Mouse (Mus musculus) neural tube, embryonic 15.5 days (tissue): Measurements from ENCODE around the gene Polr2i. TPM values are rescaled to one million over a fixed set of nuclear protein-coding genes. Genes with fewer than 3 reads are reported as not detected.
A peak's percentile ranks its signal among the peaks of the same experiment; 100 is the strongest.

ENCODE experiments used
- ATAC-seq: fragments of 200-750 bp; cut with Nextera tagmentation; 2 replicates; pipeline ENCODE4 v1.8.0; 2017; ENCODE audit warnings: mild to moderate bottlenecking, moderate TSS enrichment, moderate library complexity; ENCODE audit not compliant: low FRiP score
- H3K27ac ChIP-seq: fragments of 300-500 bp; sonication (generic); replicated peaks from 2 replicates; pipeline ENCODE4 v1.5.1; 2015; ENCODE audit warnings: mild to moderate bottlenecking, inconsistent platforms
- H3K27me3 ChIP-seq: fragments of 300-500 bp; sonication (generic); replicated peaks from 2 replicates; pipeline ENCODE4 v1.6.1; 2015; ENCODE audit warnings: inconsistent platforms
- H3K36me3 ChIP-seq: fragments of 300-500 bp; sonication (generic); 2 replicates; pipeline ENCODE4 v1.6.1; 2015; ENCODE audit warnings: inconsistent platforms
- H3K4me1 ChIP-seq: fragments of 300-500 bp; sonication (generic); 2 replicates; pipeline ENCODE4 v1.6.1; 2015; ENCODE audit warnings: inconsistent platforms
- H3K4me2 ChIP-seq: fragments of 300-500 bp; sonication (generic); 2 replicates; pipeline ENCODE4 v1.6.1; 2015; ENCODE audit warnings: inconsistent platforms, mild to moderate bottlenecking, moderate library complexity
- H3K4me3 ChIP-seq: fragments of 300-500 bp; sonication (generic); replicated peaks from 2 replicates; pipeline ENCODE4 v1.5.1; 2015; ENCODE audit warnings: mild to moderate bottlenecking, inconsistent platforms
- H3K9ac ChIP-seq: fragments of 300-500 bp; sonication (generic); replicated peaks from 2 replicates; pipeline ENCODE4 v1.6.1; 2015; ENCODE audit warnings: mild to moderate bottlenecking, inconsistent platforms
- H3K9me3 ChIP-seq: fragments of 300-500 bp; sonication (generic); replicated peaks from 2 replicates; pipeline ENCODE4 v1.6.1; 2016; ENCODE audit warnings: inconsistent platforms
- WGBS: fragments of 180-500 bp; shearing (Covaris S2); methylation state at CpG from one replicate; pipeline ENCODE4 v1.1.7; 2015; ENCODE audit warnings: mixed read lengths; 5-methylcytosine and 5-hydroxymethylcytosine counted together
- polyA plus RNA-seq: library from polyadenylated mRNA; unstranded; fragments of >200 nt; fragmentation: Nextera tagmentation; extraction: Ambion mirVana; gene quantifications from 2 replicates; pipeline ENCODE4 v1.2.1, GENCODE M21; 2015

Polr2i gene
- polyA plus RNA-seq, 1 experiment from 2014 or later: 194 TPM

- Histone ChIP-seq H3K27me3 (no peaks in the 10 kb centered on the region), H3K4me2 (no peak overlapping the region), H3K4me1 (peaks cover 16% of the 10 kb centered on the region), H3K9me3 (no peaks in the 10 kb centered on the region), H3K4me3 (0 out of 2 replicates have a peak overlapping the region, but pooled peaks have one; percentile 75), H3K27ac (no peak overlapping the region), H3K36me3 (no peaks in the 10 kb centered on the region), H3K9ac (no peak overlapping the region)
- 52% methylated on average over 2 of the region's 2 CpGs for WGBS
- no peak for ATAC-seq
Measured at GRCm38 (mm10) chr7:30278911-30279310, 47.2 kb downstream of the Polr2i start.

DNA sequence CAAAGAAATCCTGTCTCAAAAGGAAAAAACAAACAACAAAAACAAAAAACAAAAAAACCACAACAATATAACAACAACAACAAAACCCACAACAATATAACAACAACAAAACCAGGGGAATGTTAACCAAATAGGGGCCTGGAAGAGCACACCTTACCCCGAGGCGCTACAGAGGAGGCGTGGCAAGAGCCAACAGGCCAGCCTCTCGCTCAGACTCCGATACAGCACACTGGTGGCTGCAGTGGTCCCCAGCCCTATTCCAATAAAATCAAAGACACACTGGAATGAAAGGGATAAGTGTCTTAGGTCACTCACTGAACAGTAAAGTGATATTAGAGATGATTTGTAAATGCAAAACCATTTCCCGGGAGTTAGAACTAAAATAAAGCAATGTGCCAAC, 47.8 kb downstream of the Polr2i start:
- Histone ChIP-seq H3K4me3 (peak overlapping the region; percentile 75), H3K9ac (peak overlapping the region; percentile 53; the same call in 1 of the 2 replicates), H3K9me3 (no peaks in the 10 kb centered on the region), H3K27ac (no peak overlapping the region; the same call in 1 of the 2 replicates), H3K36me3 (no peaks in the 10 kb centered on the region), H3K27me3 (no peaks in the 10 kb centered on the region), H3K4me1 (peaks cover 16% of the 10 kb centered on the region), H3K4me2 (peak overlapping the region; percentile 98)
- WGBS: 0% methylated on average over 6 of the region's 6 CpGs
- ATAC-seq: no peak

DNA sequence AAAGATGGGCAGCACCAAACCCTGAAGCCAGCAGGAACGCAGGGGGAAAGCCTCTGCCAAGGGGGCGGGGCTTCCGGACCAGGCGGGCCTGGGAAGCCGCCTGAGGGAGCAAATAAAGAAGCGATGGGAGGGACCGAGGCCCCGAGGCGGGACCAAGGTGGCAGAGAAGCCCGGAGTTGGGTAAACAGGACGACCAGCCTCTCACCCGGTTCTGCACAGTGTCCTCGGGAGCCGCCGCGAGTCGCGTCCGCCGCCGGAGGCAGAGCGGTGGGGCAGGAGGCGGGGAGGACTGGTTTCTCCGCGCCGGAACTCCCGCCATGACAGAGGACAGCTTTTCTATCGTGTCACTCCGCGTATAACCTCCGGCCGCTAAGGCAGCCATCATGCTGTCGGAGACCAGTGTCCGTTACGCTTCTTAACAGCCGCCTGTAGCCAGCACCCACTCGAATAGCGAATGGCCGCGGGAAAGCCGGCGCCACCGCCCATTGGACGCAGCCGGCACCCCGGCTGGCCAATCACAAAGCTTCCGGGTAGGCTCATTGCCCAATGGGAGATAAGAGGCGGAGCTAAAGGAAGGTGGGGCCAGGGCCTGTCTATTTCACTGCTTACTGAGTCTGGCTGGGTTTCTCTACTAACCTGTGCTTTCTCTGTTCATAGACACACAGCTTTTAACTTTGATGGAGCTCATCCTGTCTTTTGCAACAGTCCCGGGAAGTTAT, 48.4 kb downstream of the Polr2i start, which contains the start of the genes Thap8 and Wdr62:
Gene Thap8, plus strand, starts transcription at position 144 of the 719 bp plus-strand sequence.
Gene Wdr62, minus strand, starts transcription at position 469 of the 719 bp plus-strand sequence.
- under 1% methylated on average over 48 of the region's 49 CpGs for WGBS
- H3K4me3 ChIP-seq: peak within 1 kb of the TSS; percentile 75
- ATAC-seq: peak; percentile 96
- H3K9ac ChIP-seq: peak within 1 kb of the TSS; percentile 68
- no peaks in the 10 kb centered on the region for H3K27me3 ChIP-seq
- peaks cover 16% of the 10 kb centered on the region for H3K4me1 ChIP-seq
- peak within 1 kb of the TSS; percentile 97 for H3K27ac ChIP-seq
- H3K36me3 ChIP-seq: no peaks in the 10 kb centered on the region
- H3K4me2 ChIP-seq: peak within 1 kb of the TSS; percentile 98
- H3K9me3 ChIP-seq: no peaks in the 10 kb centered on the region

DNA sequence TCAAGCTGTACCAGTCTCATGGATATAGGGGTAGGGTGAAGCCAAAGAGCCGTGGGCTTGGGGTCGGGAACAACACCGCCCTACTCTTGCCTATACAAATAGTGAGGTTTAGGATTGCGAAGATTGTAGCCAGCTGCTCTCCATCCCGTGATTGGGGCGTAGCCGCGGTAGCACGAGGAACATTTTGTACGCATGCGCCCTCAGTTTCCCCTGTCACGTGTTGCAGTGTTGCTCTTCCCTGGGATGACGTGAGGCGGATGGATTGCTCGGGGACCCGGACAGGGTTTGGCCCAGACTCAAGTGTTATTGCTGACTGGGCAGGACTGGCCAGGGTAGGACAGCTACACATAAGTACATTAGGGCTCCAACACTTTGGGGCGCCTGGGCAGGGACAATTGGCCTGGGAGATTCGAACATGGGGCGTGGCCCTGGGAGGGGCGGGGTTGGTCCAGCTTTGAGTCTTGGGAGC, 49.0 kb downstream of the Polr2i start:
- peak; percentile 90 for ATAC-seq
- no peaks in the 10 kb centered on the region for H3K9me3 ChIP-seq

DNA sequence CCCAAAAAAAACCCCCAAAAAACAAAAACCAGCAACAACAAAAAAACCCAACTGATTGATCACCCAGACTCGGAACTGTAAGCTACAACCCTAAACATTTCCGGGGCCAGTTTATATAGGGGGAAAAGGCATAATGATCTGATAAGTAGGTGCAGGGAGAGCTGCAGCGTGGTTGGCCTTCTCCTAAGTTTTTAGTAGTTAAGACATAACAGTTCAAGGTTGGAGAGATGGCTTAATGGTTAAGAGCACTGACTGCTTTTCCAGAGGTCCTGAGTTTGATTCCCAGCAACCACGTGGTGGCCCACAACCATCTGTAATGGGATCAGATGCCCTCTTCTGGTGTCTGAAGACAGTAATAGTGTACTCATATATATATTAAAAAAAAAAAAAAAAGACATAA, 49.8 kb downstream of the Polr2i start:
- no peak for ATAC-seq
- H3K4me2 ChIP-seq: peak overlapping the region; percentile 98
- no peaks in the 10 kb centered on the region for H3K36me3 ChIP-seq
- H3K4me3 ChIP-seq: 0 out of 2 replicates have a peak overlapping the region, but pooled peaks have one; percentile 75
- no peaks in the 10 kb centered on the region for H3K9me3 ChIP-seq
- no peaks in the 10 kb centered on the region for H3K27me3 ChIP-seq
- H3K4me1 ChIP-seq: peaks cover 16% of the 10 kb centered on the region
- H3K9ac ChIP-seq: no peak overlapping the region
- peak overlapping the region; percentile 97 for H3K27ac ChIP-seq
- WGBS: 82% methylated on average over 4 of the region's 4 CpGs

More for the DNA sequence above, 49.0 kb downstream of the Polr2i start:
- H3K4me3 ChIP-seq: peak overlapping the region; percentile 75
- H3K9ac ChIP-seq: peak overlapping the region; percentile 68
- peaks cover 16% of the 10 kb centered on the region for H3K4me1 ChIP-seq
- peak overlapping the region; percentile 97 for H3K27ac ChIP-seq
- no peaks in the 10 kb centered on the region for H3K27me3 ChIP-seq
- no peaks in the 10 kb centered on the region for H3K36me3 ChIP-seq
- WGBS: under 1% methylated on average over 20 of the region's 20 CpGs
- H3K4me2 ChIP-seq: peak overlapping the region; percentile 98

GRCm38 (mm10) chr7:30282740-30283139, 51.0 kb downstream of the Polr2i start:
- Histone ChIP-seq H3K36me3 (no peaks in the 10 kb centered on the region), H3K27me3 (no peaks in the 10 kb centered on the region), H3K4me1 (peaks cover 16% of the 10 kb centered on the region), H3K4me2 (no peak overlapping the region), H3K9ac (no peak overlapping the region), H3K27ac (no peak overlapping the region), H3K9me3 (no peaks in the 10 kb centered on the region), H3K4me3 (no peak overlapping the region)
- 87% methylated on average over 7 of the region's 7 CpGs for WGBS
- ATAC-seq: no peak

Other genes with a start within 250 kb of the Polr2i start
- 5.1 and 6.9 TPM in 2 replicates for gene Zfp568, start 248.0 kb upstream of the Polr2i start, polyA plus RNA-seq
- 8.4 and 11.2 TPM in 2 replicates for gene Zfp14, start 180.6 kb upstream of the Polr2i start, polyA plus RNA-seq
- 10.6 and 10.9 TPM in 2 replicates for gene Zfp82, start 159.0 kb upstream of the Polr2i start, polyA plus RNA-seq
- 1.3 and 1.9 TPM in 2 replicates for gene Gm26920, start 141.5 kb upstream of the Polr2i start, polyA plus RNA-seq
- gene Zfp566, start 141.4 kb upstream of the Polr2i start, polyA plus RNA-seq: 13.2 and 15.6 TPM in 2 replicates
- 78.0 and 82.0 TPM in 2 replicates for gene Zfp260, start 137.2 kb upstream of the Polr2i start, polyA plus RNA-seq
- gene Zfp382, start 110.0 kb upstream of the Polr2i start, polyA plus RNA-seq: 20.4 and 20.9 TPM in 2 replicates
- gene Zfp146, start 62.2 kb upstream of the Polr2i start, polyA plus RNA-seq: 11.3 and 12.4 TPM in 2 replicates
- 5.7 and 5.9 TPM in 2 replicates for gene Cox7a1, start 47.8 kb upstream of the Polr2i start, polyA plus RNA-seq
- 88.7 and 88.9 TPM in 2 replicates for gene Capns1, start 33.1 kb upstream of the Polr2i start, polyA plus RNA-seq
- gene Tbcb, start 324 bp downstream of the Polr2i start, polyA plus RNA-seq: 405 and 478 TPM in 2 replicates
- 0.26 TPM in 1 of 2 replicates, not detected in the other for gene Ovol3, start 3.8 kb downstream of the Polr2i start, polyA plus RNA-seq
- 0.86 and 0.93 TPM in 2 replicates for gene Thap8, start 48.1 kb downstream of the Polr2i start, polyA plus RNA-seq
- 2.6 and 5.5 TPM in 2 replicates for gene Wdr62, start 48.5 kb downstream of the Polr2i start, polyA plus RNA-seq
- 82.4 and 89.7 TPM in 2 replicates for gene Clip3, start 59.8 kb downstream of the Polr2i start, polyA plus RNA-seq
- 131 and 141 TPM in 2 replicates for gene Alkbh6, start 76.8 kb downstream of the Polr2i start, polyA plus RNA-seq
- gene Syne4, start 82.9 kb downstream of the Polr2i start, polyA plus RNA-seq: 18.9 and 24.7 TPM in 2 replicates
- not detected in 2 replicates for gene E130208F15Rik, start 89.8 kb downstream of the Polr2i start, polyA plus RNA-seq
- gene Sdhaf1, start 91.9 kb downstream of the Polr2i start, polyA plus RNA-seq: 16.0 and 16.7 TPM in 2 replicates
- gene Lrfn3, start 130.8 kb downstream of the Polr2i start, polyA plus RNA-seq: 13.5 and 15.7 TPM in 2 replicates
- 38.6 and 50.0 TPM in 2 replicates for gene Tyrobp, start 181.8 kb downstream of the Polr2i start, polyA plus RNA-seq
- gene Hcst, start 187.9 kb downstream of the Polr2i start, polyA plus RNA-seq: 0.95 and 4.5 TPM in 2 replicates
- gene Nfkbid, start 189.8 kb downstream of the Polr2i start, polyA plus RNA-seq: 2.7 and 3.2 TPM in 2 replicates
- 577 and 709 TPM in 2 replicates for gene Aplp1, start 213.6 kb downstream of the Polr2i start, polyA plus RNA-seq
- 0.15 and 0.36 TPM in 2 replicates for gene Kirrel2, start 225.7 kb downstream of the Polr2i start, polyA plus RNA-seq
- gene Nphs1, start 226.4 kb downstream of the Polr2i start, polyA plus RNA-seq: 0.14 and 0.23 TPM in 2 replicates